Mouse (Mus musculus): ENCODE results near the gene Naa10.

The Naa10 gene

DNA sequence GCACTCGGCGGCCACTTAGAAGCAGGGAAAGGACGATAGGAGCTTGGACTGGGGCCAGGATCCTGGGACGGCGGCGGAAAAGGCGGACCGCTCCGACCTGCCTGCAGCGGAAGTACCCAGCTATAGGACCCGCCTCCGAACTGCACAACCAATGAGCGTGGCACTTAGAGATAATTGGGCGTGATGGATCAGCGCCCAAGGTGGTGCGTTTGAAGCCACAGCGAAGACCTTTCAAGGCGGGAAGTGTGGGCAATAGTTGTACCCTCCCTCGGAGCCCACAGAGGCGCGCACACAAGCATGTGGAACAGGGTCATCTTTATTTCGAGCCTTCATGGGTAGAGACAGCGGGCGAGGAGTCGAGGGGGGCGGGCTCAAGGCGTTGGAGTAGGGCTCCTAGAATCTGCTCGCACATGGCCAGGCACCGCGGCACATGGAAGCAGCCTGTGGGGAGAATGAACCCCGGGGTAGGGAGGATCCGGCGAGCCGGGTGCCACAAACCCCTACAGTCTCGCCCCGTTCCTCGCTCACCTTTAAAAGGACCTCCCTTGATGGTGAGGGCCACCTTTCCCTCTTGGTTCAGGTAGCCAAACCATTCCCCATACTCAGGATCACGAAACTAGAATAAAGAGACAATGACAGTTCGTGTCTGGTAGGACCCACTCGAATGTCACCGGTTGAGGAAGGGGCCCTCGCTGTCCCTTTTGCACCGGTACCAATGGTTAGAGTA is at the start of gene Naa10, which contains the start of gene Arhgap4:
TSS of gene Naa10 (minus strand) at position 122 of the 727 bp plus-strand sequence.
TSS of gene Arhgap4 (minus strand) at position 48 of the 727 bp plus-strand sequence.
- DNase-seq, result peak; percentile 94

DNA sequence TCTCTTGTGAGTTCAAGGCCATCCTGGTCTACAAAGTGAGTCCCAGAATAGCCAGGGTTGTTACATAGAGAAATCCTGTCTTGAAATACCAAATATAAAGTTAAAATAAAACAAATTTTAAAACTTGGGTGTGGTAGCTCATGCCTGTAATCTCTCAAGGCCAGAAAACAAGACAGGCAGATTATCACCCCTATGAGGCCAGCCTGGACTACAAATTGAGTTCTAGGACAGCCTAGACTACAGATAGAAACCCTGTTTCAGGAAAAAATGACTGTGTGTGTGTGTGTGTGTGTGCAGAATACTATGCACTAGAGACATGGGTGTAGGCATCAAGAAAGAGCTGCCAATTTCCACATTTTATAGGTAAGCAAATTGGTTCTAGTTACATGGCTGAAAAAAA is 49.0 kb upstream of the Naa10 start:
- DNase-seq, result no peak

DNA sequence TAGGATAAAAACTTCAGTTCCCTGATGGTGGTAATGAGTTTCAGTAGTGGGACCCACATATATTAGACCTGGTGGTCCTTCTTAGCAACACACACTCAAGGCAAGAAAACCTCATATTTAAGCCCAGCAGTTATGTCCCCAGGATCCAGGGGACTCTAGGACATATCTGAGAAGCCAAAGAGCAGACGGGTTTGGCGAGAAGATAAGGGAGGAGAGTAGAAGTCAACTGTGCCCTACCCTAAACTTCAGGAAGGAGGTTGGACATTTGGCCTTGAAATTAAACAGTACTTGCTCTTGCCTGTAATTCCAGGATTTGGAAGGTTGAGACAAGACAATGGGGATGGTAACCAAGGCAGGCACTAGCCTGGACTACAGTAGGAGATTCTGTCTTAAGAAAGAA is 48.0 kb upstream of the Naa10 start:
- no peak for DNase-seq

DNA sequence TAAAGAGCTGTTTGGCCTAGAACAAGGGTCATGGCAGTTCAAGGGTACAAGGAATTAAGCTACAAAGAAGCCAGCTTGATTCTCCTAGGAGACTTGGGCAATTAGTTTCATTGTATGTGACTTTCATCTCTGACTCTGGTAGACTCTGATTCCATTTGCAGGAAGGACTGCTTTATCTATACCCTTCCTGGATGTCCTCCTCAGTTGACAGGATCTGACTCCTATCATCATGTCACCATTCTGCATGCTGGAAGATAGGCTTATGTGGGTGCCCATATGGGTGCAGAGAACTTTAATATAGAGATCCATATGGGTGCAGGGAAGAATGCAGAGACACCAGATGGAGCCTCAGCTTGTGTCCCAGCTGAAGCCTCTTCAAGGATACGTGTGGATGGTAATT is 47.4 kb upstream of the Naa10 start:
- DNase-seq, result no peak

DNA sequence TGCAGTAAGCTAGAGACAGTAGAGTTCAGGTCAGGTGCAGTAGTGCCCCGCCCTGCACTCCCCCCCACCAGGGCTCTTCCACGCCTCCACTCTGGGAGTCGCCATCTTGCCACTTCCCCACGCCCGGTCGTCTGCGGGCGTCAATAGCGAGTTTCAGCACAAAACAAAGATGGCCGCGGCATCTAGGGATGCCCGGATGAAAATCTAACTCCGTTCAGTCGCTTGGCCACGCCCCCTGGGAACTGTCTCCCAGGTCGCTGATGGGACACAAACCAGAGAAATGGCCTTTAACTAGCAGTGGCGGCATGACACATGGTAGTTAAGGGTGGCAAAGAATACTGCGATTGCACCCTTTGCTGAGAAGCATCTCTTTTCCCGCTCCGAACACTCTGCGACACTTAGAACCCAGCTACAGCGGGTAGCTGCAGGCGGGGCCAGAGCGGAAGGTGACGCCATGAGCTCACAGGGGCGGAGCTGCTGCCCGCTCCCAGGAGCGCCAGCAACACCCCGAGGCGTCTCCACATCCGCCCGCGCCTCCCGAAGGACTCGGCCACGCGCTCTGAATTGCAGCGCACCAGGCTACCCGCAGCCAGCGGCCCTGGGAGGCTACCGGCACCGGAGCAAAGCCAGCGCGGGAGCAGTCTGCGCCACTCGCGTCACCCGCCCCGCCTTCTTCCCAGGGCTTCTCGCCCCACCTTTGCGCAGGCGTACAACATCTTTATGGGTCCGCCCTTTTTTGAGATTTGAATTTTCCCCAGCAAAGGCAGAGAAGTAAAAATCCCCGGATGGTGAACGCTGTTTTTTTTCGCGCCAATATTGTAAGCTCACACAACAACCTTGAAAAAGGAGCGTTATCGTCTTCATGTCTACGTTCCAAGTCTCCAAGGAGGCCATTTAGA is 45.7 kb upstream of the Naa10 start:
- DNase-seq, result peak; percentile 95

DNA sequence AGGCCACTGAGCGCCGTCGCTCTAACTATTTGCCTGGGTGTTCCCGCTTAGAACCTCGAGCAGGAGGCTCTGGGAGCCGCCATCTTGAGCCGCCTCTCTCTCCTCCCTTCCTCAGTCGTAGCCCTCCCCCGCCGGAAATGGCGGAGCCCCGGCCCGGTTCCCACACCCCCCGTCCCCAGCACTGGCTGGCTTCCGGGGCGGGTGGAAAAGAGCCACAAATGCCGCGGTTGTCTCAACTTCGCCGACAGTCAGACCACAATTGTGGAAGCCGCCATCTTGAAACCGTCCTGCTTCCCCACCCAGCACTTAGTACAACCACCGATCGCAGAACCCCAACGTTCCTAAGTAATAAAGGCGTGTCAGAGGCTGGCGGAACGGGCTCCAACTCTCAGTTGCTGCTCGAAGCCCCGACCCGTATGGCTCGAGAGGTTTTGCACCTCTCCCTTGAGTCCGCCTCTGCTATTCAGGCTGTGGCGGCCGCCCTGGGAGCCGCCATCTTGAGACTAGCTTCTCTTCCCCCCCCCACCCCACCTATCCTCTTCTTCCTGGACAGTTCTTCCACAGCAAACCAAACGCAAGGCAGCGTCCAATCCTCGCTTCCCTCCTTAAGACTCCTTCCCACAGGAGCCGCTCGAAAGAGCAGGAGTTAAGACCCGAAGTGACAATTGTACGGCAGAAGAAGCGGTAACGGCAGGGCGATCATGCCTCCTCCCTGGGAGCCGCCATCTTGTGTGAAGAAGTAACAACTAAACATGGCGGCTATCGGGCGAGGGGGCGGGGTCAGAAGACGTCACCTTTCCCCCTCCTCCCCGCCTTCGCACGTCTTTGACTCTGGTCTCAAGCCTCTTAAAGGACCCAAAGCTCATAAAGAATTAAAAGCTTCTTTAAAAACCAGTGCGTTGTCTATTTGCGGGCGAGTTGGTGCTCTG is 44.8 kb upstream of the Naa10 start, which contains the start of gene Hcfc1:
TSS of gene Hcfc1 (minus strand) at position 110 of the 929 bp plus-strand sequence.
- DNase-seq, result peak; percentile 93

DNA sequence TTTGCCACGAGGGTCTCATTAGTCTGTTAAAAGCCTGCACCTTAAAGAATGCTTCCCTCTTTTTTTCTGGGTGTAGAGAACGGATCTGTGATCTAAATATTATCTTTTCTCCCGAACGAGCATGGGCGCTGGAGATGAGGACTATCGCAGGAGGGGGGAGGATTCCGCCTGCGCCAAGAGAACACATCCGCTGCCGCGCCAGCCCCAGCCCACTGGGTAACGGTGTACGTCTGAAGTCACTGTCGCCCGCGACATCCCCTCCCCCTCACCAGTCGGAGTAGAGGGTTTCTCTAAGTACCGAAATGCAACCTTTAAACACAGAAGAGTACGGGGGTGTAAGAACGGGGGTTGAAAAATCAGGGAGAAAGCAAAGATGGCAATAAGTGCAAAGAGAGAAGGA is 43.6 kb upstream of the Naa10 start:
- peak; percentile 73 for DNase-seq

DNA sequence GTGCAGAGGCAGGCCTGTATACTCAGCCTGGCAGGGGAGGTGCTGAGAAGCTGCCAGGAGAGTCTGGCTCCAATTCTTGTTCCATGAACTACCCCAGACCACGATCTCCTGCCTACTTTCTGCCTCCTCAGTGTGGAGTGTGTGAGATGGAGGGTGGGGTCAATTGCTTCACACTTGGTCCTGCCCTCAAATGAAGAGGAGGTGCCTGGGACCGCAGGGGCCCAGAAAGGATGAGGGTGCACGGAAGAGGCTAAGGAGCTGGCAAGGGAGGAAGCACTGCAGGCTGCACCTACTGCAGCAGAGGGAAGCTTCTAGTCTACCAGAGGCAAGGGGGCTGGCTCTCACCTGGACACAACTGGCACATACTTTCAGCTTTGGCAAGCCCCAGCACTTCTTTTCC is 42.6 kb upstream of the Naa10 start:
- DNase-seq, result peak; percentile 44

DNA sequence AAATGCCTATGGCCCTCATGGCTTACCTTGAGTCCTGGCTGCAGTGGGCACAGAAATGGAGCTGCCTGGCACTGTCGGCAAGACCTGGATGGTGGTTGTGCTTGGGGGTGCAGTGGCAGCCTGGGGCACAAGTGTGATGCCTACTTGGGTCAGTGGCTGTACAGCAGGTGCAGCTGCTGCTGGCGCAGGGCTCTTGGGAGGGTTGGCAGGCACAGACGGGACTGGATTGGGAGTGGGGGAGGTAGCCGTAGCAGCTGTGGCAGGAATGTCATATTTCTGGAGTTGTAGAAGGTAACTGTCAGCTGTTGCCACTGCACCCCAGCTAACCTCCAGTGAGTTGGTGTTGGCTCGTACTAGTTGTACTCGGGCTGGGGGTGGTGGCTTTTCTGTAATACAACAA is 33.2 kb upstream of the Naa10 start:
- no peak for DNase-seq

DNA sequence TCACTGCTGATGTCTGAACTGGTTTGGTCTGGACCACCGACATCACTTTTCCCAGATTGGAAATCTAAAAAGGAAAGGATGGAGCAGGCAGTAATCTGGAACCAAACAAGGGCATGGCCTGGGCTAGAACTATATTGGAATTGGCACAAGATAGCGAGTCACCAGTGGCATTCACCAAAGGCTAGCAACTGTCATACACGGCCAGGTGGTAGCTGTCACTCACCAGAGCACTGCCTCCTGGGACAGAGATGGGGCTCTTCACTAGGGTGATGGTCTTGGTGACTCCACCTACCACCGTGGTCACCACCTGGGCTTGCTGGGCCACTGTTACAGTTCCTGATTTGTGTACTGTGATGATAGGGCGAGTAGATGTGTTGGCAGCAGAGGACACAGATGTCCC is 30.9 kb upstream of the Naa10 start:
- DNase-seq, result no peak

DNA sequence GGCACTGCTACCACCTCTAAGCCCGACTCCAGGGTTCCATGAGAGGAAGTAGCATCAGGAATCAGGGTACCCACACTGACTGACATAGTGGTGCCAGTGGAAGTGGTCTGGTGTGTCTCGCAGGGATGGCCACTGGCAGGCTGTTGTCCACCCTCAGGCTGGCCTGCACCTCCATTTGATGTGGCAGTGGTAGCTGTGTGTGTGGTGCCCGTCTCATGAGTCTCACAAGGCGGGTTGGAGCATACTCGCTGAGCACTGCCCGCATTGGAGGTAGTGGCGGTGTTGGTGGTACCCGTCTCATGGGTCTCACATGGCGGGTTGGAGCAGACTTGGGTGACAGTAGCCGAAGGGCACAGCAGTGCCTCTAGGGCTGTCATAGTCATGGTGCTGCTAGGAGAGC is 27.6 kb upstream of the Naa10 start:
- no peak for DNase-seq

DNA sequence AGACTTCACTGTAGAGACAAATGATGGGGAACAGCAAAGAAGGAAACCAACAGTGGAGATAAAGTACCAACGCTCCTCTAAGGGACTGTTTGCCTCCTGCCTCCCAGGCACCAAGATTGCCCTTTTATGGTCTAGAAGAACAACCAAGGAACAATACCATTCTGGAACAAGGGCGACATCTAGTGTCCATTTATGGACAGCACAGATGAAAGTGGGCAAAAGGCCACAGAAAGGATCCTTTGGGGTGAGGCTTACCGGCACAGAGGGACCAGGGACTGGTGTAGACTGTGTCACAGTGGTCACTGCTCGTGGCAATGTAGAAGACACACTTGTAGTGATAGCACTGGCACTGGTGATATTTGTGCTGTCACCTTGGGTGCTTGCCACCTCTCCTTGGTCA is 26.9 kb upstream of the Naa10 start:
- peak; percentile 63 for DNase-seq

DNA sequence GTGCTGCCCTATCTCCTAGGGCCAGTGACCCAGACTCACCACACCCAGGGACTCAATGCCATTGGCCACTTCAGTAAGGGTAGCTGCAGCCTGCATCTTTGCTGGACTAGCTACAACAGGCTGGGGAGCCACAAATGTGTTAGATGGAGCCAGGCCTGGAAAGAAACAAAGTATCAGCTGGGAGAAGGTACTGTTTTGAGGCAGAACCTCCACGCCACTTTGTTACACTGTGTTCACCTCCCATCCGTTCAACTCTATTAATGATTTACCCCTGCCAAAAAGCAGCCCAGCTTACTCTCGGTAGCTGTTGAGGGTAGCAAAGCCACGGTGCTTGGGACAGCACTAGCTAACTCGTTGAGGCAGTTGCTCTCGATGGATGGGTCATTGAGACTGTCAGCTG is 25.2 kb upstream of the Naa10 start:
- DNase-seq, result no peak

DNA sequence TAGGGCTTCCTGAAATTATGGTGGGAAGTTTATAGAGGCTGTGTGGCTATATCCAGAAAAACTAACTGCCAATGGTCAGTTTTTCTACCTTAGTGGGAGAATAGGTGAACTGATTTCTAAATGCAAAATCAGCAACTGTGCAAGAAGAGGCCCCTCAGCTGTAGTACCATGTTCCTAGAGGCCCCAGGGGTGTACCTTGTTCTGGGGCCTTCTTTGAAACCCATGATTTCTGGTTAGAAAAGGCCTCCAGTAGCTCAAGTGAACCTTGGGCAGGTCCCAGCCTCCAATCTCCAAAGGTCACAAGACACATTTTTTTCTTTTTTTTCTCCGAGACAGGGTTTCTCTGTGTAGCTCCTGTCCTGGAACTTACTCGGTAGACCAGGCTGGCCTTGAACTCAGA is 20.6 kb upstream of the Naa10 start:
- no peak for DNase-seq

DNA sequence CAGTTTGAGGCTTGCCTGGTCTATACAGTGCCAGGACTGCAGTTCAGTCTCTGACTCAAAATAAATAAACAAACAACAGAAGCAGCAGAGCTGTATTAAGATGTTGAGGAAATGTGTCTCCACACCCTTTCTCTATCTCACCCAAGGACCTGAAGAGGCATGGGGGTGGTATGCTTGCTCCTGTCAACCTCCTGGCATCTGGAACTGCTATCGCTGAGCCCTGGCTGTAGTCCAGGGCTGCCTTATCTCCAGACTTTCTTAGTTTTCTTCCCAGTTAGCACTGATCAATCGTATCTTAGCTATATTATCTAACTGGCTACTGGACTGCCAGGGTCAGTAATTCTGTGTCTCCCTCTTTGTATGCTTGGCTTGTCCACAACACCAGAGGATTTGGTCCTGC is 20.1 kb upstream of the Naa10 start:
- no peak for DNase-seq

DNA sequence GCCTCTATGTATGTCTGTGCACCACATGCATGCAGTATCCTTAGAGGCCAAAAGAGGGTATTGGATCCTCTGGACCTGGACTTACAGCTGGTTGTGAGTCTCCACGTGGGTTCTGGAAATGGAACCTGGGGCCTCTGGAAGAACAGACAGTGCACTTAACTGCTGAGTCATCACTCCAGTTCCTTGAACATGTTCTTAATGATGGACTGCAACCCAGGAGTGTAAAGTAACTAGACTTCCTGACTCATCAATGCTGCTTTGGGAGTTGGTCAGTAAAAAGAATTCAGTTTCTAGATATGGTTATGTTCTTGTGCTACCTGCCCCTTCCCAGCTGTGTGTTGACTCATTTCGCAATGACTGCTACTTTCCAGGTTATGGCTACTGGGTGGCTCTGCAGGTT is 10.1 kb upstream of the Naa10 start:
- no peak for DNase-seq

DNA sequence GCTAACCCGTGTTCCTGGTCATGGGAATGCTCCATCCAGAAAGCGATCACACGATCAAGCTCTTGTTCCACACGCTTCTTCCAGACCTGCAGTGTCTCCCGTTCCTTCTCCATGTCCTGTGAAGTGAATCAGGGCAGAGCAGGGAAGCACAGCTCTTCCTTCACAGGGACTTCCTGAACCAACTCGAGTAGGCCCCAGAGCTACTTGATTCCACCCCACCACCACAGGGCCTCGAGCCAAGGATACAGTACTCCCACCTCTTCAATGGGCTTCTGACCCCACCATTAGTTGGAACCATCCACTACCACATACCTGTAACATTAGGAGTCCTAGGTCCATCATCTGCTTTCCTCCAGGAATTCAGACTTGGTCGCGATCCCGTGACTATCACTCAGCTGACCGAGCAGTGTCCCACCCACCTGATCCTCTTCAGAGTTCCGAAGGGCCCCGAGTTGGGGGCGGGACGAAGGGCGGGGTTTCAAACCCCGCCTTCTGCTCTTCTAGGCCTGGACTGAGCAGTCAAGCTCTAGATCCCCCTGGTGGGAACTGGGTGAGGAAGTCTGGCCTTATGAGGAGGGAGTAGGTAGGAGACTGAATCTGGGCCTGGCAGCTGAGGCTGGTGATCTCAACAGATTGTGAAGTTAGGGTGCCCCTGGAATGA is 8.8 kb upstream of the Naa10 start, which contains the start of gene Renbp:
TSS of gene Renbp (minus strand) at position 449 of the 661 bp plus-strand sequence.
- no peak for DNase-seq

DNA sequence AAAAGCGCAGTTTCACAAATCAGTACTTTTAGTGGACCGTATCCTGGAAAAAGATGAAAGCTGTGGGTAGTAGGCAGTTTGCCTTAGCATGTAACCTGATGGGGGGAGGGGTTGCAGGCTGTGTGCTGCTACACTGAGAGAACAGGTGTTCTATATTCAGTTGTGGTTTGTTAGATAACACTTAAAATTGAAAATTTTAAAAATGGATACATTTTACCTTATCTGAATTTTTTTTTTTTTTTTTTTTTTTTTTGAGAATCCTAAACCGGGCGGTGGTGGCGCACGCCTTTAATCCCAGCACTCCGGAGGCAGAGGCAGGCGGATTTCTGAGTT is 772 bp upstream of the Naa10 start:
- DNase-seq, result no peak

DNA sequence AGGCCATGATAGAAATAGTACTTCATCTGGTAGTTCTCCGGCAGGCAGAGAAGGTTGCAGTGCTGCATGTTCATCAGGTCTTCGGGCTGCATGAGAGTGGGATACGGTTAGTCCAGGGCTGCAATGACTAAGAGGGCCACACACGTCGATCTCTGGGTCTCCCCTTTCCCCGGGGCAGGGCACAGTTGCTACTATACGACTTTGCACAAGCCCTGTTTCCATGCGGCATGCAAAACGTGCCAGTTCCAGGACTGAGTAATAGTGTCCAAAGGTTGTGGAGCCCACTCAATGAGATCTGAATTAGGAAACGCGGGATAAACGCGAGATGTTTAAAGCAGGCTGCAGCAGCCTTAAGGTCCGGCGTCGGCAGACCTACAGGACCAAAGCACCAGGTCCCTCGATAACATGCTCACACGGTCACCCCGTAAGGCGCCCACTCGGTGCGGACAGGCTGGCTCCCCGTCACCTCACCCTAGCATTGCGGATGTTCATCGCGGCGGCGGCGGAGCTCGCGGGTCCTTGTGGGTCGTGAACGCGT is 390 bp downstream of the Naa10 start:
- no peak for DNase-seq

DNA sequence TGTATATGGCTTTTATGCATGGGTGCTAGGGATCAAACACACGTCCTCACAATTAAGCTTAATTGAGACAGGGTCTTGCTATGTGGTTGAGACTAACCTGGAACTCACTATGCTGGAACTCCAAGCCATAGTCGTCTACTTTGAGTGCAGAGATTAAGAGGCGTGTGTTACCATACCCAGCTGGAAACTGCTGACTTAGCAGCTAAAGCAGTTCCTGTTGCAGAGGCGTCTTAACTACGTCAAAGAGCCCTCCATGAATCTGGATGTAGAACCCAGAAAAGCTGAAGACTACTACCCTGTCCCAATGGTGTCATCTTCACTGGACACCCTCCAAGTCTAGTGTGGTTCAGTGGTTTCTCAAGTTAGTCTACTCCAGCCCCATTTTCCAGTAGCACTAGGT is 3.1 kb downstream of the Naa10 start:
- DNase-seq, result no peak

DNA sequence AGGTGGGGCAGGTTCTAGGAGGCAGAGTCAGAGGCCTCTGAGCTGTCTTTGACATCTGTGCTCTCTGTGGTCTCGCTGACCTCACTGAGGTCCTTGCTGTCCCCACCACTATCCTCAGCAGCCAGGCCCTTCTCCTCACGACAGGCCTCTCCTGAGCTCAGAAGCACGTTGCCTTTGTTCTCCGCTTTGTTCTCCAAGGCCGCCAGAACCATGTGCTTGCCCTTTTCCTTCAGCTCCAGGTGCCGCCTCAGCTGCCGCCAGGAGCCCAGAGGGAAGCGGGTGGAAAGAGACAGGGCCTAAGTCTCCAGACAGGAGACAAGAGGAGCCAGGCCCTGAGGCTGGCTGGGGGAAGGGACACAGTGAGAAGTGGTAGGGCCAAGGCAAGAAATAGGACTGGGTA is 4.8 kb downstream of the Naa10 start:
- no peak for DNase-seq
